Mouse (Mus musculus) adrenal gland, postnatal 25 days (tissue): ENCODE data around the gene Mbnl2. TPM values are rescaled to one million over a fixed set of nuclear protein-coding genes. Genes with fewer than 3 reads are reported as not detected.

Experiments used
- DNase-seq: peaks from one replicate; pipeline ENCODE4 v3.0.0; 2021; ENCODE audit warnings: mixed read lengths
- total RNA-seq: library from RNA; stranded (reverse); gene quantifications from 2 replicates; pipeline ENCODE4 v1.2.3, GENCODE M21; 2021

The Mbnl2 gene
- total RNA-seq, 1 experiment from 2014 or later: 226 TPM

DNA sequence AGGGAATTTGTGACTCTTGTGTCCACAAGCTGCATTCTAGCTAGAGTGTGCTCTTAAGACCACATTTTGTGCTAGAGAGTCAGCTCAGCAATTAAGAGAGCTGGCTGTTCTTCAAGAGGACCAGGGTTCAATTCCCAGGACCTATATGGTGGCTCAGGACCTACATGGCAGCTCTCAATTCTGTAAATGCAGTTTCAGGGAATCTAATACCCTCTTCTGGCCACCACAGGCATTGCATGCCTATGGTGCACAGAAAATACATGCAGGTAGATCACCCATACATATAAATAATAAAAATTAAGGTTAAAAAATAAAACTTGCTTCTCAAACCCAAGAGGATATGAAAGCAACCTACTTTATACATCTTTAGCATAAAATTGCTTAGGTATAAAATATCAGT is 157.3 kb downstream of the Mbnl2 start:
- no peak for DNase-seq

- no peak for DNase-seq
These were observed 158.5 kb downstream of the Mbnl2 start for GRCm38 (mm10) chr14:120433931-120434398.

- DNase-seq: no peak
These were observed 159.4 kb downstream of the Mbnl2 start for GRCm38 (mm10) chr14:120434831-120435230.

DNA sequence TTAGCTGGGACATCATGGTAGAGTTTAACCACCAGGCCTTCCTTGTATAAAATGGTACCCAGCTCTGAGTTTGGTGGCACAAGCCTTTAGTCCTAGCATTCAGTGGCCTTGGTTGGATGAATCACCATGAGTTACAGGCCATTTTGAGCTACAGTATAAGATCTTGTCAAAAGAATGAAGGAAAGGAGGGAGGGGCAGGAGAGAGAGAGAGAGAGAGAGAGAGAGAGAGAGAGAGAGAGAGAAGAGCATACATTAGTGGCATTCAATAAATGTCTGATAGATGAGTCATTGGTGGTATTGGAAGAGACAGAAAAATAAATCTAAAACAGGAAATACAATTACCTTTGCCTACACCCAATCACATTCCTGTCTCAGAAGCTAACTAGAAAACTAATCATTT is 165.2 kb downstream of the Mbnl2 start:
- no peak for DNase-seq

DNA sequence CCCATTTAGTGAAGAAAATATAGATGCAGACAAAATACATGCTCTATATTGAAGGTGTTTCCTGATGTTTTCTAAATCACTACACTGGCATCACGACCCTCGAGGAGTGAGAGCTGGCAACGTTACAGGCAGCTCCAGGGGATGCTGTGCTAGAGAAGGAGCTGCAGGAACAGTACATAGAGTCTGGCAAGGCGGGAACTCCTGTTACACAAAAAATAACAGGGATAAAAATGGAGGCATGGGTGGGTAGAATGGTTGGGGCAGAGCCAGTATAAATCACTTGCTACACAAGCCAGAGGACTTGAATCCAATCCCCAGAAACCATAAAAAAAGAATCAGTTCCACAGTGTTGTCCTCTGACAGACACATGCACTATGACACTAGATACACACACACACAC is 165.8 kb downstream of the Mbnl2 start:
- no peak for DNase-seq

DNA sequence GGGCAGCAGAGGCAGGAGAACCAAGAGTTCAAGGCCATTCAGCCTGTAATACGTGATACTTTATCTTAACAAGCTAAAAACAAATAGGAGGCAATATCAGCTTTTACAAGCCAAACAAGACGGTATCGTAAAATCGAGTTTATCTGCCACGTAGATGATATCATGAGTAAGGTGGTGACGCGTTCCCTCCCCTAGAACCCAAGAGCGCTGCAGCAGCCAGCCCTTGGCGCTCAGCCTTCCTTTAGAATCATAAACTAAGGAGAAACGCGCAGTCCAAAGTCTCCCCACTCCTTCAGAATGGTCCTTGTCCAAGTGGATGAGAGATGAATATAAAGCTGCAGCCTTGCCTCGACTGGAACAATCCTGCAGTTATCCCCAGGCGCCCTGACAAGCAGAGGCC is 166.4 kb downstream of the Mbnl2 start:
- no peak for DNase-seq

DNA sequence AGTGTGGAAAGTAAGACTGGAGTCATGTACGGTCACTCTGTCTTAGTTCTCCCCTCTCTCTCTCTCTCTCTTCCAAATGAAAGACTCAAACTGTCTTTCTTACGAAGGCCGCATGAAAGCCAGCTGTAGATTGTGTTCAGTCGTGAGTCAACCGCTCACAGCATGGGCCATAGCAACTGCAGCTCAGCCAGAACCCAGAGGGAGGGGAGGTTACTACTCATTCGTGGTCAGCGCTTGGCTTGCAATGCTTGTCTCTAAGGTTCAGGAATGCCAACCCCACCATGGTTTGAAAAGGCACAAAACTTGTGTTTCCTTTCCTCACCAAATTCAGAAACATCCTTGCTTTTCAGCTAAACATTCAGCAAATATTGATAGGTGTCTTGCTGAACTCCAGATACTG is 178.8 kb downstream of the Mbnl2 start:
- no peak for DNase-seq

DNA sequence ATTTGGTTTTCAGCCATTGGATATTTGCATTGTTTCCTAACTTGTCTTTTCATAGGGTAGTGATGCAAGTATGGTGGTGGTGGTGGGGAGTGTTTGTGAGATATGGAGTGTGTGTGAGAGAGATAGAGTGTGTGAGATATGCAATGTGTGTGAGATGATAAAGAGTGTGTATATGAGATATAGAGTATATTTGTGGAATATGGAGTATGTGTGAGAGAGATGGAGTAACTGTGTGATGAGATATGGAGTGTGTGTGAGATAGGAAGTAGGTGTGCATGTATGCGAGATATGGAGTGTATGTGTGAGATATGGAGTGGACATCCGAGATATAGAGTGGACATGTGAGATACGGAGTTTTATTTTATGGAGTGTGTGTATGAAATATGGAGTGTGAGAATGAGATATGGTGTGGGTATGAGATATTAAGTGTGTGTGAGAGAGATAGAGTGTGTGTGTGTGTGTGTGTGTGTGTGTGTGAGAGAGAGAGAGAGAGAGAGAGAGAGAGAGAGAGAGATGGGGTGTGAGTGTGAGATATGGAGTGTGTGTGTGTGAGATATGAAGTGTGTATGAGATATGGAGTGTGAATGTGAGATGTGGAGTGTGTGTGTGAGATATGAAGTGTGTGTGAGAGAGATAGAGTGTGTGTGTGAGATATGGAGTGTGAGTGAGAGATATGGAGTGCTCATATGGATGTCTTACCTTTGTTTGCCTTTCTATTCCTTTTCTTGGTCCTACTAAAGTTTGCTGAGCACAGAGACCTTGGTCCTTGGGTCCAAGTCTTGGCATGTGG is 188.7 kb downstream of the Mbnl2 start:
- no peak for DNase-seq

GRCm38 (mm10) chr14:120466816-120467215 is 191.3 kb downstream of the Mbnl2 start:
- no peak for DNase-seq

DNA sequence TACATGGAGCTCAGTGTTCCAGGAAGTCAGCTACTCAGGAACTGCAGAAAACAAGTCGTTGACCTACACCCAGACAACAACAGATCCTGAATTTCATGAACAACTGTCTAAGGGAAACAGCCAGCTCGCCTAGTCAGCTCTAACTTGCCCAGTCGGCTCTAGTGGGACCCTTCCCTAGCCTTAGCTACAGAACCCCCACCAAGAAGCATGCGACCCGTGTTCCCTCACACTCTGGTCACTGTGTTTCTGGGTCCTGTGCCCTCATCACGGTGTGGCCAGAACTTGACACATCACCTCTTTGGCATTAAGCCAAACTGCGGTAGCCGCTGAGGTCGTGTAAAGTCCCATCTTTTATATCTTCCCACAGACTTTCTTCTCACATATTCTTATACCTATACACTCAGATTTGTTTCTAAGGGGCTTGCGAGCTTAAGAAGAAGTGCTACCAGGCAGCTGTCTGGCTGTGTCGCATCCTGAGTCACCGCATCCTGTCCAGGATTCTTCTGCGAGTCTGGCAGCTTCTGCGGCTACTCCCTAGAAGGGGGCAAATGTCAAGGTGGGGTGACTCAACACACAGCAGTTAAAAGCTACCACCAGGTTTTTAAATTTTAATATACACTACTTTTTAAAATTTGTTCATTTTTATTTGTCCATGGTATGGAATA is 193.8 kb downstream of the Mbnl2 start:
- peak; percentile 52 for DNase-seq

GRCm38 (mm10) chr14:120476186-120476697 is 200.8 kb downstream of the Mbnl2 start:
- DNase-seq: no peak

DNA sequence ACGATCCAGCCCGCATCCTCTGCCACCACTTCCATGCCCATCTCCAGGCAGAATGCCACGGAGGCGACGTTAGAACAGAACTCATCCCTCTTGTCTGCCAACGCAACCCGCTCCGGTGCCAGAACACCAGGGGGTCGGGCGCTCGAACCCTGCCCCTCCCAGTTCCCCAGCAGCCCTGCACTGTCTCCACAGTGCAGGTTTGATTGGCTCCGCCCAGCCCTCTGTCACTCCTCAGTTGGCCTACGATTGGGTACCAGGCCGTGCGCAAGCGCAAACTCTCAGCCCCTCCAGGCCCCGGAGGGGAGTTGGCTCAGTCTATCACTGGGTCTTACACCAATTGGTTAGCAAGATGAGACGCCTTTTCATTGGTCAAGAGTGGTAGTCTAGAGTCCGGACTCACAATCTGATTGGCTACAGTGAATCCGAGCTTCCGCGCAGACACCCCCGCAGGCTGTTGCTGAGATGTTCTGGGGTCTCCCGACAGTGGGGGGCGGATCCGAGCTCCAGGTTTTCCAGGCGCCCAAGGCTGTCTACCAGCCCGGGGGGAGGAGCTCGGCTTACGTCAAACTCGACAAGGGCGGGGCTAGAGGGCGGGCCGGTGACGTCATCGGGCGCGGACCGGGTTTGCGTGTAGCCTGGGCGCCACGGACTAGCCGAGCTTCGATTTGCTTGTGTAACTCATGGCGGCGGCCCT is 202.0 kb downstream of the Mbnl2 start:
- peak; percentile 99 for DNase-seq

- DNase-seq: peak; percentile 96
These were observed 202.6 kb downstream of the Mbnl2 start, which contains the start of gene Rap2a for GRCm38 (mm10) chr14:120477982-120478568. Gene Rap2a (plus strand): TSS chr14:120478444.

GRCm38 (mm10) chr14:120478641-120479341 is 203.3 kb downstream of the Mbnl2 start:
- peak; percentile 26 for DNase-seq

- DNase-seq: no peak
These were observed 205.0 kb downstream of the Mbnl2 start for GRCm38 (mm10) chr14:120480341-120480900.

- no peak for DNase-seq
These were observed 205.5 kb downstream of the Mbnl2 start for GRCm38 (mm10) chr14:120480927-120481326.

Other genes with a start within 250 kb of the Mbnl2 start
- gene Oxgr1, start 233.2 kb upstream of the Mbnl2 start, total RNA-seq: not detected in 2 replicates
- 24.3 and 25.8 TPM in 2 replicates for gene Rap2a, start 202.8 kb downstream of the Mbnl2 start, total RNA-seq